Mouse (Mus musculus): ENCODE results near the gene Ccdc122. TPM values are rescaled to one million over a fixed set of nuclear protein-coding genes. Genes with fewer than 3 reads are reported as not detected.
A peak's percentile ranks its signal among the peaks of the same experiment; 100 is the strongest.

Ccdc122 gene
- polyA plus RNA-seq, 1 experiment from 2014 or later = 2.3 TPM

- Histone ChIP-seq H3K4me2 (no peak overlapping the region), H3K4me1 (replicated peaks) (no peaks in the 10 kb centered on the region), H3K36me3 (no peaks in the 10 kb centered on the region), H3K9ac (no peak overlapping the region), H3K27me3 (no peaks in the 10 kb centered on the region), H3K27ac (no peak overlapping the region), H3K4me3 (replicated peaks) (no peak overlapping the region), H3K9me3 (replicated peaks) (no peaks in the 10 kb centered on the region)
- DNase-seq (no peak), ATAC-seq (ENCODE audit: low read depth) (no peak)
- 50% methylated on average over 6 of the region's 6 CpGs for WGBS (ENCODE audit: insufficient replicate concordance)
These were observed 100.4 kb downstream of the Ccdc122 start for GRCm38 (mm10) chr14:77136936-77137335.

GRCm38 (mm10) chr14:77141324-77142282 lies 105.0 kb downstream of the Ccdc122 start:
- no peaks in the 10 kb centered on the region for H3K36me3 ChIP-seq
- no peaks in the 10 kb centered on the region for H3K9me3 ChIP-seq (replicated peaks)
- no peak overlapping the region for H3K27ac ChIP-seq
- H3K4me1 ChIP-seq (replicated peaks) = peaks cover 8% of the 10 kb centered on the region; the same call in 1 of the 2 replicates
- WGBS (ENCODE audit: insufficient replicate concordance) = 25% methylated on average over 17 of the region's 17 CpGs
- peak; percentile 28 for DNase-seq
- no peak overlapping the region for H3K4me2 ChIP-seq
- H3K4me3 ChIP-seq (replicated peaks) = no peak overlapping the region
- ATAC-seq (ENCODE audit: low read depth) = no peak
- H3K9ac ChIP-seq = no peak overlapping the region
- no peaks in the 10 kb centered on the region for H3K27me3 ChIP-seq

- ATAC-seq (ENCODE audit: low read depth) = no peak
- WGBS (ENCODE audit: insufficient replicate concordance) = 37% methylated on average over 4 of the region's 4 CpGs
These were observed 108.5 kb downstream of the Ccdc122 start for GRCm38 (mm10) chr14:77145103-77145502.

DNA sequence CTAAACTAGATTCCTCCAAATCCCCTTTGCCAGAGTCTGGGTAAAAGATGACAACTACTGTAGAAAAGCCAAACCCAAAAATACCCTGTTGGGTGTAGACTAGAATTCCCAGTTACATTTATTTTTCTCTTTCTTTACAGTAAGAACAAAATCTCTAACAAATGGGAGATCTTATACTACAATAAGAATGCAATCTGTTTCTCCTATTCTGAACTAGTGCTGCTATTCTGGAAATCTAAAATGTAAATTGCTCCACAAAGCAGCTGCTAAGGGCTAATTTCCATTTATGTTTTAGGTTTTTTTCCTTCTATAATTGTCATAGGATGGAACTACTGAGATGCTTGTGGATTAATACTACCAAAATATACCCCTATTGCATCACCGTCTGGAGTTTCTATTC lies 111.1 kb downstream of the Ccdc122 start:
- WGBS (ENCODE audit: insufficient replicate concordance) = 77% methylated on average over 1 of the region's 1 CpGs
- peaks cover 8% of the 10 kb centered on the region; the same call in 1 of the 2 replicates for H3K4me1 ChIP-seq (replicated peaks)
- H3K9me3 ChIP-seq (replicated peaks) = no peaks in the 10 kb centered on the region
- ATAC-seq (ENCODE audit: low read depth) (no peak), DNase-seq (no peak)
- no peaks in the 10 kb centered on the region for H3K27me3 ChIP-seq
- H3K4me2 ChIP-seq = no peak overlapping the region
- H3K36me3 ChIP-seq = no peaks in the 10 kb centered on the region
- H3K4me3 ChIP-seq (replicated peaks) = no peak overlapping the region
- no peak overlapping the region for H3K27ac ChIP-seq
- no peak overlapping the region for H3K9ac ChIP-seq

More at GRCm38 (mm10) chr14:77145103-77145502, 108.5 kb downstream of the Ccdc122 start:
- Histone ChIP-seq H3K4me3 (replicated peaks) (no peak overlapping the region), H3K27ac (no peak overlapping the region), H3K9me3 (replicated peaks) (no peaks in the 10 kb centered on the region), H3K4me2 (no peak overlapping the region), H3K9ac (no peak overlapping the region), H3K36me3 (no peaks in the 10 kb centered on the region), H3K4me1 (replicated peaks) (peaks cover 8% of the 10 kb centered on the region; the same call in 1 of the 2 replicates), H3K27me3 (no peaks in the 10 kb centered on the region)
- no peak for DNase-seq

GRCm38 (mm10) chr14:77150556-77150955 lies 114.0 kb downstream of the Ccdc122 start:
- Histone ChIP-seq H3K4me2 (no peak overlapping the region), H3K36me3 (no peaks in the 10 kb centered on the region), H3K27me3 (peaks cover 11% of the 10 kb centered on the region), H3K9me3 (replicated peaks) (no peaks in the 10 kb centered on the region), H3K4me3 (replicated peaks) (no peak overlapping the region), H3K9ac (no peak overlapping the region), H3K4me1 (replicated peaks) (no peaks in the 10 kb centered on the region), H3K27ac (no peak overlapping the region)
- 62% methylated on average over 6 of the region's 6 CpGs for WGBS (ENCODE audit: insufficient replicate concordance)
- DNase-seq (no peak), ATAC-seq (ENCODE audit: low read depth) (no peak)

DNA sequence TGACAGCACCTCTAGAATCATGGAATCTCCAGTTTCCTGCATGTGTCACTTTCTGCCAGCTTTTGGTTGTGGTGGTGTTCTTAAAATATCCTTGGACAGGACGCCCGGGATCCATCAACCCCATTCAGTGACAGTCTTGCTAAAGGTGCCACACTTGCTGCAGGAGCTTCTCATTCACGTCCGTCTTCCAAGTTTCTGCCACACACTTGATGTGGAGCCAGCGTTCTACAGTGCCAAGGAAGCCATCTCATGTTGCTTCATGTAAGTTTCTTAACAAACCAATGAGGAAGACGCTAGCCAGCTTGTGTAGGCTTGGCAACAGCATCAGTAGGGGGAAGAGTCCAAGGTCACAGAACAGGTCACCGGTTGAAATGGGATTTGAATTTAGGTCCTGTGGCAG lies 114.9 kb downstream of the Ccdc122 start:
- Histone ChIP-seq H3K9ac (no peak overlapping the region), H3K4me2 (no peak overlapping the region), H3K4me1 (replicated peaks) (no peaks in the 10 kb centered on the region), H3K27ac (no peak overlapping the region), H3K27me3 (peaks cover 19% of the 10 kb centered on the region), H3K9me3 (replicated peaks) (no peaks in the 10 kb centered on the region), H3K36me3 (no peaks in the 10 kb centered on the region), H3K4me3 (replicated peaks) (no peak overlapping the region)
- ATAC-seq (ENCODE audit: low read depth) (no peak), DNase-seq (no peak)
- 68% methylated on average over 7 of the region's 7 CpGs for whole genome bisulfite sequencing (ENCODE audit: insufficient replicate concordance)

- H3K4me3 ChIP-seq (replicated peaks) = peak within 1 kb of the TSS; percentile 53
- peaks cover 61% of the 10 kb centered on the region for H3K27me3 ChIP-seq
- no peak within 1 kb of the TSS for H3K27ac ChIP-seq
- H3K4me1 ChIP-seq (replicated peaks) = peaks cover 3% of the 10 kb centered on the region; the same call in 1 of the 2 replicates
- under 1% methylated on average over 73 of the region's 73 CpGs for WGBS (ENCODE audit: insufficient replicate concordance)
- H3K9ac ChIP-seq = no peak within 1 kb of the TSS; the same call in 1 of the 2 replicates
- H3K9me3 ChIP-seq (replicated peaks) = no peaks in the 10 kb centered on the region
- no peak for ATAC-seq (ENCODE audit: low read depth)
- H3K36me3 ChIP-seq = no peaks in the 10 kb centered on the region
- no peak for DNase-seq
- H3K4me2 ChIP-seq = peak within 1 kb of the TSS; percentile 70
These were observed 119.8 kb downstream of the Ccdc122 start, which contains the start of gene Enox1 for GRCm38 (mm10) chr14:77156222-77156910. Gene Enox1, plus strand, starts transcription at chr14:77156763.

- WGBS (ENCODE audit: insufficient replicate concordance) = under 1% methylated on average over 54 of the region's 64 CpGs
- H3K36me3 ChIP-seq = no peaks in the 10 kb centered on the region
- no peak for ATAC-seq (ENCODE audit: low read depth)
- no peaks in the 10 kb centered on the region for H3K9me3 ChIP-seq (replicated peaks)
- no peak overlapping the region for H3K27ac ChIP-seq
- no peak for DNase-seq
- H3K4me1 ChIP-seq (replicated peaks) = peaks cover 3% of the 10 kb centered on the region; the same call in 1 of the 2 replicates
- H3K4me2 ChIP-seq = peak overlapping the region; percentile 70
- H3K9ac ChIP-seq = no peak overlapping the region; the same call in 1 of the 2 replicates
- H3K27me3 ChIP-seq = peaks cover 61% of the 10 kb centered on the region
- H3K4me3 ChIP-seq (replicated peaks) = peak overlapping the region; percentile 53
These were observed 120.4 kb downstream of the Ccdc122 start for GRCm38 (mm10) chr14:77156911-77157504.

DNA sequence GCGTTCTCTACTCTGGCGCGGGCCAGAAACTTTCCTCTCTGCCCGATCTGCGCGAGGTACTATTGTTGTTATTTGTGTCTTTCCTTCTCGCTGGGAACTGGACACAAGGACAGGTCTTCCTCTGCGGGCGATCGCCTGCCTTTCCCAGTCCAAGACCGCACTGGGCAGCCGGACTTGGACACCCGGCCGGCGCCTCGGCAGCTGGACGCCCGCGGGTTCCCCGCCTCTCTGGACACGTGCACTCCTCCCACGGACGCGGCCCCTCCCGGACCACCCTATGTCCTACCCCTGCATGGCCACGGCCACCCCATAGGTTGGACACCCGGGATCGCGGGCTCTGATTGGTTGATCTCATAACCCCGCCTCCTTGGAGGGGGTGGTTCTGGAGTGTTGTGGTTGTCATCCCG lies 120.9 kb downstream of the Ccdc122 start:
- H3K27ac ChIP-seq = no peak overlapping the region
- no peaks in the 10 kb centered on the region for H3K9me3 ChIP-seq (replicated peaks)
- no peaks in the 10 kb centered on the region for H3K36me3 ChIP-seq
- 0 out of 2 replicates have a peak, but pooled peaks have one; percentile 36 for ATAC-seq (ENCODE audit: low read depth)
- no peak for DNase-seq
- no peak overlapping the region for H3K9ac ChIP-seq
- peak overlapping the region; percentile 53 for H3K4me3 ChIP-seq (replicated peaks)
- H3K4me2 ChIP-seq = peak overlapping the region; percentile 70
- peaks cover 3% of the 10 kb centered on the region; the same call in 1 of the 2 replicates for H3K4me1 ChIP-seq (replicated peaks)
- peaks cover 61% of the 10 kb centered on the region for H3K27me3 ChIP-seq
- WGBS (ENCODE audit: insufficient replicate concordance) = 2% methylated on average over 31 of the region's 31 CpGs

DNA sequence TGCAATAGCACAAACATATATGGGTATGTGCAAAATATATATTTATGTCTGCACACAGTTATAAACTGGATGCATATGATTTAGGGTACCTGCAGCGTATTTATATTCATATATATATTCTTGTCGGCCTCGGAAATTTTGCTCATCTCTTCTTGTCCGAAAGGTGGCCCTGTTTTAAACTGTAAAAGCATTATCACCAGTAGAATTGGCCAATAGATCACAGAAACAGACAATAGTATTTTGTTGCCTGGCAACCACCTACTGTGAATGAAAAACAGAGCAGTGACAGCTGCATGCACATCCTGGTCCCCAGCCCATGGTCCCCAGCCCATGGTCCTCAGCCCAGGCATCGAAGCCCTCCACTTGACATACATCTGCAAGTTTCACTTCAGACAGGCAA lies 122.8 kb downstream of the Ccdc122 start:
- Histone ChIP-seq H3K4me2 (no peak overlapping the region), H3K36me3 (no peaks in the 10 kb centered on the region), H3K4me1 (replicated peaks) (peaks cover 3% of the 10 kb centered on the region; the same call in 1 of the 2 replicates), H3K27ac (no peak overlapping the region), H3K27me3 (peaks cover 61% of the 10 kb centered on the region), H3K9me3 (replicated peaks) (no peaks in the 10 kb centered on the region), H3K9ac (no peak overlapping the region), H3K4me3 (replicated peaks) (no peak overlapping the region)
- ATAC-seq (ENCODE audit: low read depth) (no peak), DNase-seq (no peak)
- WGBS (ENCODE audit: insufficient replicate concordance) = 68% methylated on average over 5 of the region's 5 CpGs

Measured in liver, embryonic 13.5 days (tissue).